Mouse (Mus musculus): Measurements from ENCODE around the gene Mfng. TPM values are rescaled to one million over a fixed set of nuclear protein-coding genes. Genes with fewer than 3 reads are reported as not detected.

Gene Mfng
- polyA plus RNA-seq, 1 experiment from 2014 or later, result 61.8 TPM

- WGBS, result 20% methylated on average over 7 of the region's 7 CpGs
- Histone ChIP-seq H3K27me3 (ENCODE audit: control insufficient read depth, insufficient read depth, low read length) (peaks cover 30% of the 10 kb centered on the region), H3K9ac (ENCODE audit: low read length) (no peak overlapping the region), H3K36me3 (ENCODE audit: control insufficient read depth, insufficient read depth, low read length) (no peaks in the 10 kb centered on the region), H3K9me3 (ENCODE audit: control insufficient read depth, low read length) (no peaks in the 10 kb centered on the region), H3K27ac (ENCODE audit: low read depth, low read length) (no peak overlapping the region), H3K4me1 (ENCODE audit: control insufficient read depth, insufficient read depth, low read length) (peaks cover 15% of the 10 kb centered on the region), H3K4me3 (ENCODE audit: low read depth, low read length) (no peak overlapping the region), H3K4me2 (no peak overlapping the region)
- ATAC-seq (ENCODE audit: low FRiP score), result peak; percentile 70; the same call in 1 of the 2 replicates
- peak; percentile 87 for DNase-seq (ENCODE audit: low spot score, missing footprints)
Measured at GRCm38 (mm10) chr15:78709767-78710166, 63.5 kb downstream of the Mfng start.

GRCm38 (mm10) chr15:78706630-78707029 lies 66.6 kb downstream of the Mfng start:
- Histone ChIP-seq H3K9me3 (ENCODE audit: control insufficient read depth, low read length) (no peaks in the 10 kb centered on the region), H3K27ac (ENCODE audit: low read depth, low read length) (no peak overlapping the region), H3K36me3 (ENCODE audit: control insufficient read depth, insufficient read depth, low read length) (no peaks in the 10 kb centered on the region), H3K4me3 (ENCODE audit: low read depth, low read length) (no peak overlapping the region), H3K27me3 (ENCODE audit: control insufficient read depth, insufficient read depth, low read length) (peaks cover 4% of the 10 kb centered on the region; the same call in 1 of the 2 replicates), H3K4me2 (no peak overlapping the region), H3K4me1 (ENCODE audit: control insufficient read depth, insufficient read depth, low read length) (peaks cover 5% of the 10 kb centered on the region; the same call in 1 of the 2 replicates), H3K9ac (ENCODE audit: low read length) (no peak overlapping the region)
- ATAC-seq (ENCODE audit: low FRiP score), result no peak
- DNase-seq (ENCODE audit: low spot score, missing footprints), result no peak
- 79% methylated on average over 3 of the region's 3 CpGs for WGBS

Other genes with a start within 250 kb of the Mfng start
- gene C1qtnf6, start 242.1 kb downstream of the Mfng start, polyA plus RNA-seq (2014; fragmentation: Nextera tagmentation; extraction: Ambion mirVana), result 10.5 and 12.1 TPM in 2 replicates
- not detected in 2 replicates for gene Sstr3, start 228.8 kb downstream of the Mfng start, polyA plus RNA-seq (2014; fragmentation: Nextera tagmentation; extraction: Ambion mirVana)
- gene Rac2, start 200.7 kb downstream of the Mfng start, polyA plus RNA-seq (2014; fragmentation: Nextera tagmentation; extraction: Ambion mirVana), result 4.3 and 8.5 TPM in 2 replicates
- gene Cyth4, start 176.4 kb downstream of the Mfng start, polyA plus RNA-seq (2014; fragmentation: Nextera tagmentation; extraction: Ambion mirVana), result 2.0 and 2.7 TPM in 2 replicates
- 0.18 TPM in 2 replicates for gene Elfn2, start 54.7 kb downstream of the Mfng start, polyA plus RNA-seq (2014; fragmentation: Nextera tagmentation; extraction: Ambion mirVana)
- gene Card10, start 29.6 kb upstream of the Mfng start, polyA plus RNA-seq (2014; fragmentation: Nextera tagmentation; extraction: Ambion mirVana), result 1.3 and 1.5 TPM in 2 replicates
- 6.4 and 9.0 TPM in 2 replicates for gene Cdc42ep1, start 69.1 kb upstream of the Mfng start, polyA plus RNA-seq (2014; fragmentation: Nextera tagmentation; extraction: Ambion mirVana)
- gene Lgals2, start 82.1 kb upstream of the Mfng start, polyA plus RNA-seq (2014; fragmentation: Nextera tagmentation; extraction: Ambion mirVana), result not detected in 2 replicates
- gene Gga1, start 103.7 kb upstream of the Mfng start, polyA plus RNA-seq (2014; fragmentation: Nextera tagmentation; extraction: Ambion mirVana), result 20.5 and 25.7 TPM in 2 replicates
- gene Gm49510, start 126.2 kb upstream of the Mfng start, polyA plus RNA-seq (2014; fragmentation: Nextera tagmentation; extraction: Ambion mirVana), result 0.11 TPM in 1 of 2 replicates, not detected in the other
- gene Sh3bp1, start 126.3 kb upstream of the Mfng start, polyA plus RNA-seq (2014; fragmentation: Nextera tagmentation; extraction: Ambion mirVana), result 9.1 and 10.3 TPM in 2 replicates
- 32.6 and 33.8 TPM in 2 replicates for gene Pdxp, start 140.4 kb upstream of the Mfng start, polyA plus RNA-seq (2014; fragmentation: Nextera tagmentation; extraction: Ambion mirVana)
- 360 and 382 TPM in 2 replicates for gene Lgals1, start 153.2 kb upstream of the Mfng start, polyA plus RNA-seq (2014; fragmentation: Nextera tagmentation; extraction: Ambion mirVana)
- gene Nol12, start 161.5 kb upstream of the Mfng start, polyA plus RNA-seq (2014; fragmentation: Nextera tagmentation; extraction: Ambion mirVana), result 58.3 and 62.7 TPM in 2 replicates
- gene Triobp, start 174.2 kb upstream of the Mfng start, polyA plus RNA-seq (2014; fragmentation: Nextera tagmentation; extraction: Ambion mirVana), result 33.2 and 34.8 TPM in 2 replicates

All from midbrain, embryonic 11.5 days (tissue).